Mouse (Mus musculus) heart, adult 9 months (tissue): Measurements from ENCODE around the gene Olfr205.
"Not testable (repeated sequence)": the region's sequence is repeated elsewhere in the genome, so short reads cannot be mapped to it uniquely, and the experiment has no call there.

Experiments used
- DNase-seq, 2 experiments: peaks; one replicate each; pipeline ENCODE4 v3.0.0; 2022; ENCODE audit warnings: low spot score in 2 of 2

Gene Olfr205

DNA sequence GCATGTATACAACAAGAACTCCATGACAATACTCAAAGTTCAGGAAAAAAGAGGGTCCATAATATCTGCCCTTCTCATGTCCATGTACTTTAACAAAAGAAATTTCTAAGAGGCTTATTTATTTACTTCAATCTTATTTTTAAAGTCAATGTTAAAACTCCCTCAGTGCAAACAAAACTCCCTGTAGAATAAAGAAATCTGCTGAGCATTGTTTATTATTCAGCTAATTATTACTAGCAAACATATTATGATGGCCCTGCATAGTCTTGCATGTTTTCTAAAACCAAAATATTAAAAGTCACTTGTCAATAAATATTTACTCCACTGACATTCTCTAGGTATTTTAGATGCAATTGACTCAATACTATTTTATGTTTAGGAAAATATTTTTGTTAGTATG, at the start of gene Olfr205:
Gene Olfr205 (minus strand): TSS at position 101 of the 400 bp plus-strand sequence.
- no peak for DNase-seq

DNA sequence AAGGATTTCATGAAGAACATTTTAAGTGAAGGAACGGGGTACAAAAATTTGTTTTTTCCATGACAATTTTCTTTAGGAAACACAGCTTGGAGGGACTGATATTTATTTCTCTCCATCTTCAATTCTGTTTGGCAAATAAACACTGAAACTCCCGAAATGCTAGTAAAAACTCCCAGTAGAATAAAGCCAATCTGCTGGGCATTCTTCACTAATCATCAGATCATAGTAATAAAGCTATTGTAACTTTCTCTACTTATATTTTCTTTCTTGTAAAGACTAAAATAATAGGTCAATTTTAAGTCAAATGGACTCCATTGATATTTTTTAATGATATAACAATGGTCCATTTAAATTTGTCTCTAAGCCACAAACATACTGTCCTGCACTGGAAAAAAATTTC, 33.0 kb upstream of the Olfr205 start, which contains the start of gene Olfr209:
Gene Olfr209 (minus strand): TSS at position 101 of the 400 bp plus-strand sequence.
- DNase-seq = no peak

DNA sequence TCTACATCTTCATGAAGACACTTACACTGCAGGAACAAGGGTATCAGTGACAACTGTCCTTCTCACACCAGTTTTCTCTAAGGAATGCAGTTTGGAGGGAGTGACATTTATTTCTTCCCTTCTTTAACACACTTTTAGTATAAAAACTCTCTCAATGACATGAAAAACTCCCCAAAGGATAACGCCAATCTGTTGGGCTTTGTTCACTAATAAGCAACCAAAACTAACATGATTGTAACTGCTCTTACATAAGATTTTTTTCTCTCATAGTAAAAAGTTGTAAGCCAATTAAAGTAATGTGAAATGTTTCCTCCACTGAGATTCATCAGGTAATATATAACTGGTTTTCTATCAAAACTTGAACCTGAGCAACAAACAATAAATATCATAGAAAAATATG, 18.2 kb upstream of the Olfr205 start, which contains the start of gene Olfr206:
Gene Olfr206 (minus strand): TSS at position 101 of the 400 bp plus-strand sequence.
- DNase-seq = no peak

DNA sequence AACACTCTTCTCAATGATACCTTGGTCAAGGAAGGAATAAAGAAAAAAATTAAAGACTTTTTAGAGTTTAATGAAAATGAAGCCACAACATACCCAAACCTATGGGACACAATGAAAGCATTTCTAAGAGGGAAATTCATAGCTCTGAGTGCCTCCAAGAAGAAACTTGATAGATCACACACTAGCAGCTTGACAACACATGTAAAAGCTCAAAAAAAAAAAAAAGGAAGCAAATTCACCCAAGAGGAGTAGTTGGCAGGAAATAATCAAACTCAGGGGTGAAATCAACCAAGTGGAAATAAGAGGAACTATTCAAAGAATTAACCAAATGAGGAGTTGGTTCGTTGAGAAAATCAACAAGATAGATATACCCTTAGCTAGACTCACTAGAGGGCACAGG, 7.7 kb downstream of the Olfr205 start:
- DNase-seq = not testable (repeated sequence)

DNA sequence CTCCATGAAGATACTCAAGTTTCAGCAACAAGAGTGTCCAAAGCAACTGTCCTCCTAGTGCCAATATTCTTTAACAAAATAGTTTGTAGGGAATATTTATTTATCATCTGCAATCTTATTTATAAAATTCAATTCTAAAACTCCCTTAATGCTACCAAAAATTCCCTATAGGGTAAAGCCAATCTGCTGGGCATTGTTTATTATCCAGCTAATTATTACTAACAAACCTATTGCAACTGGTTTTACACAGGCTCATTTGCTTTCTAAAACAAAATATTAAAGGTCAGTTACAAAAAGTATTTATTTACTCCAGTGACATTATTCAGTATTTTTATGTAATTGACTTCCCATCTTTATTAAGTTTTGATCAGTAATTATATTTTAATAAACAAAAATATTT, 12.8 kb downstream of the Olfr205 start, which contains the start of gene Olfr204:
Gene Olfr204 (minus strand): TSS at position 101 of the 400 bp plus-strand sequence.
- no peak for DNase-seq

DNA sequence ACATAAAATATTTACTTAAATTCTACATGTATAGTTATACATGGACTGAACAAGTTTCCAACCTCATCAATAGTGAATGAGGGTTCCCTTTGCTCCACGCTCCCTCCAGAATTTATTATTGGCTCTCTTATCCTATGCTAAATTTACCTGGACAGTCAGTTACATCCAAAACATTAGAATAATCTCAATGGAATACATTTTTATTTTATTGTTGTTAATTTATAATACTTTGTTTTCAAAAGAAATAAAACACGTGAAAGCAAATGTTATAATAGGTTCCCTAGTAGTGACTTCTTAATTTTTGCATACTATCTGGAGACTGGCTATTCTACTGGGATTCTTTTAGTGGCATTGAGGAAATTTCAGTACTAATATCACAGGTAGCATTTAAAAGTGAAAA, 32.4 kb downstream of the Olfr205 start, which contains the start of gene Olfr203:
Gene Olfr203 (plus strand): TSS at position 301 of the 400 bp plus-strand sequence.
- no peak for DNase-seq

DNA sequence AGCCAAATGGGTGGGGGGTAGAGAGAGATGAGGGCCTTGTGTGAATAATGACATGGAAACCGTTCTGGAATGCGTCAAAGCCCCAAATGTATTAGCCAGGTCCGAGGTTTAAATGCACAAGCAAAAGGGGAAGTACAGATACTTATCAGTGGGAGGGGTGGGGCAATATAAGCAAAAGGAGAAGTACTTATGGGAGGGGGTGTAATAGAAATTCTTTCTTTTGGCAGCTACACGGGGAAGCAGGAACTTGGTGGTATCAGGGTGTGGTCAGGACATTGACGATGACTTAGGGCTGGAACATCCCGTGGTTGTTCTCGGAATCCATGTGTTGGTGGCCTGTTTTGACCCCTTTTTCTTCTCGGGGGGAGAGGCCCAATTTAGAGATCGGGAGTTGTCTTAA, 43.4 kb downstream of the Olfr205 start:
- not testable (repeated sequence) for DNase-seq

DNA sequence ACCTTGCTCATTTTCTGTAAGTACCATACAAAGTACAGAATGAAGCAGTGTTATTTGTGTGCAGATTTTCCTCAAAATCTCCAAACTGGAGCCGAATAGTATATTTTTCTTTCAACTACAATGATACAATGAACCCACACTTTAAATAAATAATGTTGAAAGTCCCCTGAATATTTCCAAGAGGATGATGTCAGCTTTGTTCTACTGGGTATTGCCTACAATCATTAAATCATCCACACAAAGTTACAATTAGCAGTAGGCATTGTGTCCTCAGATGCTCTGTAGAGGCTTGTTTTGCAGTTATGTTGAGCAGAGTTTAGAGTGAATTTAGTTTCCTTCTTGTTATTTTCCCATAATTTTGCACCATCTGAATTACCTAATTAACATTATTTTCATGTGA, 44.2 kb downstream of the Olfr205 start, which contains the start of gene Olfr202:
Gene Olfr202 (minus strand): TSS at position 101 of the 400 bp plus-strand sequence.
- DNase-seq = no peak

DNA sequence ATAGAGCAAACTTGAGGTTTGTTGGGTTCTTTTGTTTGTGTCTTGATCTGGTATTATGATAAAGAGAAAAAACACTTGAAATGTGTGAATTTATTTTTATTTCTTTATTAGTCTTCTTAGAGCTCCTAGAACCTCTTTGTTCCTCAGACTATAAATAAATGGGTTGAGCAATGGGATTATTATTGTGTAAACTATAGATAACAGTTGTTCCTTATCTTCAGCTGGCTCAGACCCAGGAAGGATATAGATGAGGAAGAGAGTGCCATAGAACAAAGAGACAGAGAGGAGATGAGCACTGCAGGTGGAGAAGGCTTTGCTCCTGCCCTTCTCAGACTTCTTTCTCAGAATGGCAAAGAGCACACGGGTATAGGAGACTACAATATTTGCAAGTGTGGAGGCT, 47.5 kb downstream of the Olfr205 start:
- no peak for DNase-seq

DNA sequence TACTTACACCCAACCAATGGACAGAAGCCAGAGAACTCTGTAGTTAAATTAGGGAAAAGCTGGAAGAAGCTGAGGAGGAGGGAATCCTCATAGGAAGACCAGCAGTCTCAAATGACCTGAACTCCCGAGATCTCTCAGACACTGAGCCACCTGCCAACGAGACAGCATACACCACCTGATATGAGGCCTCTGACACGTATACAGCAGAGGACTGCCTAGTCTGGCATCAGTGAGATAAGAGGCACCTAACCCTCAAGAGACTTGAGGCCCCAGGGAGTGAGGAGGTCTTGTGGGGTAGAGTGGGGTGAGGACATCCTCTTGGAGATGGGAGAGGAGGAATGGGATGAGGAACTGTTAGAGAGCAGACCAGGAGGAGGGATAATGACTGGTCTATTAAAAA, 50.4 kb downstream of the Olfr205 start:
- DNase-seq = no peak
